Mouse (Mus musculus): Measurements from ENCODE around the gene Psg21. TPM values are rescaled to one million over a fixed set of nuclear protein-coding genes. Genes with fewer than 3 reads are reported as not detected.
"Not testable (repeated sequence)": the region's sequence is repeated elsewhere in the genome, so short reads cannot be mapped to it uniquely, and the experiment has no call there.

Psg21 gene
- polyA plus RNA-seq (2016; fragmentation: Nextera tagmentation; extraction: Ambion mirVana) = not detected in 2 replicates

- not testable (repeated sequence) for H3K27me3 ChIP-seq (replicated peaks); H3K27ac ChIP-seq; H3K4me2 ChIP-seq (replicated peaks); H3K4me3 ChIP-seq; ATAC-seq (ENCODE audit: low FRiP score, low read depth); H3K9ac ChIP-seq; H3K36me3 ChIP-seq; H3K4me1 ChIP-seq
- H3K9me3 ChIP-seq = peaks cover 12% of the 10 kb centered on the region; the same call in 1 of the 2 replicates
- 72% methylated on average over 2 of the region's 2 CpGs for WGBS
Measured at GRCm38 (mm10) chr7:18656625-18657024, at the start of gene Psg21. TSS of gene Psg21 (minus strand) at chr7:18656725.

- no peak for ATAC-seq (ENCODE audit: low FRiP score, low read depth)
- WGBS = 67% methylated on average over 2 of the region's 2 CpGs
- H3K4me3 ChIP-seq = no peak within 1 kb of the TSS
- no peaks in the 10 kb centered on the region for H3K36me3 ChIP-seq
- no peak within 1 kb of the TSS for H3K9ac ChIP-seq
- no peak within 1 kb of the TSS for H3K4me2 ChIP-seq (replicated peaks)
- no peaks in the 10 kb centered on the region for H3K27me3 ChIP-seq (replicated peaks)
- no peaks in the 10 kb centered on the region for H3K9me3 ChIP-seq
- no peaks in the 10 kb centered on the region for H3K4me1 ChIP-seq
- H3K27ac ChIP-seq = no peak within 1 kb of the TSS
Measured at GRCm38 (mm10) chr7:18686085-18686484, 29.6 kb upstream of the Psg21 start, which contains the start of gene Psg20. TSS of gene Psg20 (minus strand) at chr7:18686185.

- no peaks in the 10 kb centered on the region for H3K4me1 ChIP-seq
- H3K9ac ChIP-seq = no peak overlapping the region
- no peaks in the 10 kb centered on the region for H3K27me3 ChIP-seq (replicated peaks)
- H3K9me3 ChIP-seq = no peaks in the 10 kb centered on the region
- no peak overlapping the region for H3K4me2 ChIP-seq (replicated peaks)
- no peak for ATAC-seq (ENCODE audit: low FRiP score, low read depth)
- no peak overlapping the region for H3K4me3 ChIP-seq
- no peak overlapping the region for H3K27ac ChIP-seq
- H3K36me3 ChIP-seq = no peaks in the 10 kb centered on the region
Measured at GRCm38 (mm10) chr7:18685586-18685985, 29.1 kb upstream of the Psg21 start.

- no peak for ATAC-seq (ENCODE audit: low FRiP score, low read depth)
Measured at GRCm38 (mm10) chr7:18679772-18680171, 23.2 kb upstream of the Psg21 start.

GRCm38 (mm10) chr7:18626921-18627320, 29.6 kb downstream of the Psg21 start:
- not testable (repeated sequence) for H3K4me3 ChIP-seq; H3K4me2 ChIP-seq (replicated peaks); H3K4me1 ChIP-seq; H3K36me3 ChIP-seq; H3K9me3 ChIP-seq; H3K27me3 ChIP-seq (replicated peaks); ATAC-seq (ENCODE audit: low FRiP score, low read depth); H3K27ac ChIP-seq; H3K9ac ChIP-seq
- 84% methylated on average over 8 of the region's 8 CpGs for WGBS

More at GRCm38 (mm10) chr7:18679772-18680171, 23.2 kb upstream of the Psg21 start:
- H3K4me3 ChIP-seq = no peak overlapping the region
- WGBS = 53% methylated on average over 2 of the region's 2 CpGs
- H3K9me3 ChIP-seq = no peaks in the 10 kb centered on the region
- H3K36me3 ChIP-seq = no peaks in the 10 kb centered on the region
- no peak overlapping the region for H3K27ac ChIP-seq
- H3K27me3 ChIP-seq (replicated peaks) = no peaks in the 10 kb centered on the region
- H3K4me2 ChIP-seq (replicated peaks) = no peak overlapping the region
- H3K4me1 ChIP-seq = no peaks in the 10 kb centered on the region
- no peak overlapping the region for H3K9ac ChIP-seq

GRCm38 (mm10) chr7:18616401-18616800, 40.1 kb downstream of the Psg21 start, which contains the start of gene Psg23:
TSS of gene Psg23 (minus strand) at chr7:18616501.
- not testable (repeated sequence) for H3K36me3 ChIP-seq; ATAC-seq (ENCODE audit: low FRiP score, low read depth); H3K9me3 ChIP-seq; H3K4me2 ChIP-seq (replicated peaks); H3K9ac ChIP-seq; H3K27ac ChIP-seq; H3K27me3 ChIP-seq (replicated peaks); H3K4me1 ChIP-seq; H3K4me3 ChIP-seq
- WGBS = 83% methylated on average over 2 of the region's 2 CpGs

Other genes starting within 250 kb of the Psg21 start
- gene Psg28, start 224.7 kb downstream of the Psg21 start, polyA plus RNA-seq (2016; fragmentation: Nextera tagmentation; extraction: Ambion mirVana) = not detected in 2 replicates
- gene Psg26, start 172.5 kb downstream of the Psg21 start, polyA plus RNA-seq (2016; fragmentation: Nextera tagmentation; extraction: Ambion mirVana) = not detected in 2 replicates
- 0.06 TPM in 1 of 2 replicates, not detected in the other for gene Psg25, start 124.5 kb downstream of the Psg21 start, polyA plus RNA-seq (2016; fragmentation: Nextera tagmentation; extraction: Ambion mirVana)
- gene Psg27, start 89.4 kb downstream of the Psg21 start, polyA plus RNA-seq (2016; fragmentation: Nextera tagmentation; extraction: Ambion mirVana) = not detected in 2 replicates
- gene Psg23, start 40.2 kb downstream of the Psg21 start, polyA plus RNA-seq (2016; fragmentation: Nextera tagmentation; extraction: Ambion mirVana) = not detected in 2 replicates
- not detected in 2 replicates for gene Psg20, start 29.5 kb upstream of the Psg21 start, polyA plus RNA-seq (2016; fragmentation: Nextera tagmentation; extraction: Ambion mirVana)
- not detected in 2 replicates for gene Psg22, start 61.4 kb upstream of the Psg21 start, polyA plus RNA-seq (2016; fragmentation: Nextera tagmentation; extraction: Ambion mirVana)
- not detected in 2 replicates for gene Psg19, start 141.8 kb upstream of the Psg21 start, polyA plus RNA-seq (2016; fragmentation: Nextera tagmentation; extraction: Ambion mirVana)
- gene Psg17, start 164.9 kb upstream of the Psg21 start, polyA plus RNA-seq (2016; fragmentation: Nextera tagmentation; extraction: Ambion mirVana) = not detected in 2 replicates
- 0.10 and 0.34 TPM in 2 replicates for gene Mill2, start 183.2 kb upstream of the Psg21 start, polyA plus RNA-seq (2016; fragmentation: Nextera tagmentation; extraction: Ambion mirVana)
- 3.9 and 4.7 TPM in 2 replicates for gene Pglyrp1, start 214.6 kb upstream of the Psg21 start, polyA plus RNA-seq (2016; fragmentation: Nextera tagmentation; extraction: Ambion mirVana)